Mouse (Mus musculus) B cell, adult 67 days (primary cell): ENCODE measurements around the gene Epm2a. TPM values are rescaled to one million over a fixed set of nuclear protein-coding genes. Genes with fewer than 3 reads are reported as not detected.

Experiments used
- total RNA-seq, 2 experiments: library from RNA; stranded (reverse); gene quantifications; 4 replicates each; pipeline ENCODE4 v1.2.4; 2023

The Epm2a gene
- 1 to 10 TPM; 1.6 to 2.5 TPM for total RNA-seq

GRCm38 (mm10) chr10:11343205-11344141 lies at the start of gene Epm2a:
TSS of gene Epm2a (plus strand) at chr10:11343404.

Other genes with a start within 250 kb of the Epm2a start
- 10 to 100 TPM; 33.4 to 40.3 TPM for gene Shprh, start 194.0 kb upstream of the Epm2a start, total RNA-seq
- 10 to 100 TPM; 10.6 to 15.0 TPM for gene Fbxo30, start 62.1 kb upstream of the Epm2a start, total RNA-seq